Mouse (Mus musculus) CH12.LX (cell line): ENCODE measurements at regions not wholly inside any gene's neighbourhood (a gene's known extent, or its start where the extent isn't known, plus 50 kb on each side); places are given as distances from the start of the nearest gene placed in this dataset.

ENCODE experiments used
- DNase-seq: peaks from one replicate; pipeline ENCODE4 v3.0.0-alpha.2; 2013; ENCODE audit errors: extremely low read depth
- H3K27ac ChIP-seq: 2 replicates; pipeline ENCODE4 v1.5.1; 2012; ENCODE audit warnings: low read depth, mild to moderate bottlenecking, control low read depth, moderate library complexity; ENCODE audit not compliant: insufficient read depth
- H3K27me3 ChIP-seq: replicated peaks from 2 replicates; pipeline ENCODE3; 2012; ENCODE audit warnings: inconsistent platforms
- H3K36me3 ChIP-seq, 2 experiments: replicated peaks in 1 of 2; 2 replicates each; pipeline versions ENCODE3 to v1.6.1; 2012; ENCODE audit warnings: inconsistent platforms in 1 of 2, low read length in 1 of 2, mild to moderate bottlenecking in 1 of 2, mixed read lengths in 1 of 2, moderate library complexity in 1 of 2; ENCODE audit not compliant: control insufficient read depth in 1 of 2, insufficient read depth in 1 of 2
- H3K4me1 ChIP-seq, 2 experiments: 2 replicates each; pipeline ENCODE4 v1.6.1; 2012; ENCODE audit warnings: inconsistent platforms in 1 of 2, moderate library complexity in 1 of 2; ENCODE audit not compliant: insufficient read depth in 2 of 2, control insufficient read depth in 1 of 2
- H3K4me2 ChIP-seq: 2 replicates; pipeline ENCODE4 v1.6.1; 2012; ENCODE audit warnings: low read depth, mild to moderate bottlenecking, control low read depth; ENCODE audit not compliant: poor library complexity, insufficient read depth, severe bottlenecking
- H3K4me3 ChIP-seq, 3 experiments: fragments of 150-350 bp in 1 of 3; sonication (generic) in 1 of 3; replicated peaks in 1 of 3; 2 replicates each; pipeline versions ENCODE3 to v1.5.1; 2011 to 2012; ENCODE audit warnings: low read depth in 2 of 3, low read length in 2 of 3, mild to moderate bottlenecking in 2 of 3, moderate library complexity in 2 of 3, control low read depth in 1 of 3, improper control_type of control experiment in 1 of 3, inconsistent platforms in 1 of 3, mixed read lengths in 1 of 3; ENCODE audit not compliant: poor library complexity in 1 of 3
- H3K79me2 ChIP-seq: replicated peaks from 2 replicates; pipeline ENCODE4 v1.6.1; 2012; ENCODE audit warnings: mild to moderate bottlenecking, moderate library complexity; ENCODE audit not compliant: control insufficient read depth, poor library complexity, insufficient read depth, severe bottlenecking; ENCODE audit errors: extremely low read depth
- H3K9ac ChIP-seq: 2 replicates; pipeline ENCODE4 v1.6.1; 2012; ENCODE audit warnings: low read depth, mild to moderate bottlenecking, control low read depth, moderate library complexity; ENCODE audit not compliant: insufficient read depth
- H3K9me3 ChIP-seq: replicated peaks from 2 replicates; pipeline ENCODE3; 2012; ENCODE audit warnings: low read length, inconsistent platforms, mixed read lengths
- CHD1 ChIP-seq: IDR thresholded peaks from 2 replicates; pipeline ENCODE4 v1.6.1; 2012; ENCODE audit warnings: low read depth, low read length, improper control_type of control experiment, inconsistent platforms
- CTCF ChIP-seq, 2 experiments: IDR thresholded peaks in 1 of 2; conservative IDR thresholded peaks in 1 of 2; 2 replicates each; pipeline ENCODE4 v1.5.1; 2011 to 2012; ENCODE audit warnings: low read depth in 2 of 2, low read length in 2 of 2, improper control_type of control experiment in 1 of 2, inconsistent platforms in 1 of 2, mild to moderate bottlenecking in 1 of 2, moderate library complexity in 1 of 2
- ELF1 ChIP-seq: IDR thresholded peaks from 2 replicates; pipeline ENCODE4 v1.6.1; 2014; ENCODE audit warnings: low read depth, mild to moderate bottlenecking, inconsistent platforms, low read length, improper control_type of control experiment
- GABPA ChIP-seq: IDR thresholded peaks from 2 replicates; pipeline ENCODE4 v1.6.1; 2012; ENCODE audit warnings: low read depth, low read length, improper control_type of control experiment, inconsistent platforms; ENCODE audit not compliant: insufficient replicate concordance
- HCFC1 ChIP-seq: IDR thresholded peaks from 2 replicates; pipeline ENCODE4 v1.6.1; 2012; ENCODE audit warnings: low read depth, mild to moderate bottlenecking, inconsistent platforms, low read length, improper control_type of control experiment
- IRF4 ChIP-seq: IDR thresholded peaks from 2 replicates; pipeline ENCODE4 v1.6.1; 2014; ENCODE audit warnings: low read depth, mild to moderate bottlenecking, inconsistent platforms, low read length, improper control_type of control experiment
- JUND ChIP-seq: conservative IDR thresholded peaks from 2 replicates; pipeline ENCODE4 v1.6.1; 2011; ENCODE audit warnings: low read depth, low read length, improper control_type of control experiment
- KAT2A ChIP-seq: IDR thresholded peaks from 2 replicates; pipeline ENCODE4 v1.6.1; 2012; ENCODE audit warnings: low read length, improper control_type of control experiment, inconsistent platforms; ENCODE audit not compliant: insufficient replicate concordance
- MAFK ChIP-seq: IDR thresholded peaks from 2 replicates; pipeline ENCODE4 v1.6.1; 2011; ENCODE audit warnings: low read length, improper control_type of control experiment; ENCODE audit not compliant: insufficient replicate concordance
- MAZ ChIP-seq: IDR thresholded peaks from 2 replicates; pipeline ENCODE4 v1.6.1; 2012; ENCODE audit warnings: low read depth, mild to moderate bottlenecking, inconsistent platforms, low read length, improper control_type of control experiment, moderate library complexity
- MEF2A ChIP-seq: IDR thresholded peaks from 2 replicates; pipeline ENCODE4 v1.6.1; 2014; ENCODE audit warnings: low read depth, mild to moderate bottlenecking, inconsistent platforms, low read length, improper control_type of control experiment, borderline replicate concordance
- MXI1 ChIP-seq: IDR thresholded peaks from 2 replicates; pipeline ENCODE4 v1.6.1; 2011; ENCODE audit warnings: mild to moderate bottlenecking, low read depth, low read length, improper control_type of control experiment
- MYC ChIP-seq: IDR thresholded peaks from 2 replicates; pipeline ENCODE4 v1.6.1; 2011; ENCODE audit warnings: low read depth, mild to moderate bottlenecking, improper control_type of control experiment, low read length
- NELFE ChIP-seq: IDR thresholded peaks from 2 replicates; pipeline ENCODE4 v1.6.1; 2011; ENCODE audit warnings: low read depth, low read length, improper control_type of control experiment
- NRF1 ChIP-seq: IDR thresholded peaks from 2 replicates; pipeline ENCODE4 v1.6.1; 2014; ENCODE audit warnings: low read depth, mild to moderate bottlenecking, inconsistent platforms, low read length, improper control_type of control experiment, moderate library complexity
- POLR2A ChIP-seq: IDR thresholded peaks from 2 replicates; pipeline ENCODE4 v1.6.1; 2011; ENCODE audit warnings: low read depth, mild to moderate bottlenecking, improper control_type of control experiment, low read length
- RCOR1 ChIP-seq: conservative IDR thresholded peaks from 2 replicates; pipeline ENCODE4 v1.6.1; 2012; ENCODE audit warnings: low read depth, mild to moderate bottlenecking, inconsistent platforms, low read length, improper control_type of control experiment
- SMC3 ChIP-seq: IDR thresholded peaks from 2 replicates; pipeline ENCODE4 v1.6.1; 2011; ENCODE audit warnings: low read depth, low read length, improper control_type of control experiment
- TCF12 ChIP-seq: IDR thresholded peaks from 2 replicates; pipeline ENCODE4 v1.6.1; 2014; ENCODE audit warnings: low read depth, mild to moderate bottlenecking, inconsistent platforms, low read length, improper control_type of control experiment
- ZC3H11A ChIP-seq: IDR thresholded peaks from 2 replicates; pipeline ENCODE4 v1.6.1; 2012; ENCODE audit warnings: low read depth, mild to moderate bottlenecking, inconsistent platforms, low read length, improper control_type of control experiment
- ZKSCAN1 ChIP-seq: IDR thresholded peaks from 2 replicates; pipeline ENCODE4 v1.6.1; 2012; ENCODE audit warnings: low read depth, inconsistent platforms, low read length, improper control_type of control experiment, borderline replicate concordance
- ZNF384 ChIP-seq: IDR thresholded peaks from 2 replicates; pipeline ENCODE4 v1.6.1; 2012; ENCODE audit warnings: low read depth, low read length, improper control_type of control experiment, inconsistent platforms
- dilution Hi-C: fragments of 300-500 bp; cut with MboI; formaldehyde crosslinking; loops from 2 replicates; pipeline ENCODE4 v1.14.3; 2020; ENCODE audit warnings: low sequenced_read_pairs; ENCODE audit not compliant: extremely low pct_unique_long_range_greater_than_20kb, extremely low pct_ligation_motif_present
- in situ Hi-C: fragments of 300-500 bp; cut with MboI; formaldehyde crosslinking; loops from 3 replicates; pipeline ENCODE4 v1.14.3; 2019; ENCODE audit warnings: low sequenced_read_pairs, low pct_ligation_motif_present, low pct_unique_long_range_greater_than_20kb, mixed read lengths

- Histone ChIP-seq H3K27ac (no peak overlapping the region), H3K4me2 (no peak overlapping the region), H3K4me1 (peaks cover 0 to under 1% of the 10 kb centered on the region in 2 experiments; a peak in 1 of 4 replicates), H3K9me3 (no peaks in the 10 kb centered on the region), H3K36me3 (no peaks in the 10 kb centered on the region), H3K27me3 (no peaks in the 10 kb centered on the region), H3K9ac (no peak overlapping the region), H3K4me3 (no peak overlapping the region), H3K79me2 (no peaks in the 10 kb centered on the region)
- in situ Hi-C loops (no loop called here), dilution Hi-C loops (no loop called here)
- no peak for TF ChIP-seq HCFC1
- no peak for TF ChIP-seq KAT2A
- no peak for TF ChIP-seq JUND
- no peak for TF ChIP-seq NRF1
- no peak for TF ChIP-seq ZC3H11A
- TF ChIP-seq RCOR1, result no peak
- no peak for TF ChIP-seq IRF4
- no peak for TF ChIP-seq CTCF (conservative IDR thresholded peaks at IDR 0.05 in 1 of 2, IDR thresholded peaks at IDR 0.05 in 1 of 2; ENCODE audit: low read depth in 2 of 2, low read length in 2 of 2)
- TF ChIP-seq ZKSCAN1, result no peak
- no peak for TF ChIP-seq GABPA
- no peak for TF ChIP-seq TCF12
- TF ChIP-seq ELF1, result no peak
- no peak for TF ChIP-seq ZNF384
- DNase-seq, result no peak
Measured at GRCm38 (mm10) chr3:137057225-137057910, 283.5 kb upstream of the Emcn start.

DNA sequence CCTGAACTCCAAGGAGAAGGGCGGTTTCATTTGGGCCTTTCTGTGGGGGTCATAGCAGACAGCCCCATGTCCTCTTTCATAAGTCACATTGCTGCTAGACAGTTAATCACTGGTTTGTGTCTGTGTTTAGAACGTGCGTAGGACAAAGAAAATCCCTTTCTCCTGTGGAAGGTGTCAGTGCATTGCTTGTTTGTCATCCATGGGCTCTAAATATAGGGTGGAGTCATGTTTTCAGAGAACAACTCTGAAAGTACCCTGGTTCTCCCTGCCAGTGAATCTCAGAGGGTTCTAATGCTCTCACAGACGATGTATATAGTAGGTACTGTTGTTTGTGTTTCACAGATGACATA lies 283.0 kb upstream of the Emcn start:
- H3K27ac ChIP-seq, result no peak overlapping the region
- no peak for DNase-seq
- TF ChIP-seq MAZ (no peak), ZC3H11A (no peak), NELFE (no peak), MYC (no peak), ZKSCAN1 (no peak), POLR2A (no peak), MEF2A (no peak), MXI1 (no peak), JUND (no peak), MAFK (no peak), CHD1 (no peak), SMC3 (no peak), CTCF (conservative IDR thresholded peaks at IDR 0.05 in 1 of 2, IDR thresholded peaks at IDR 0.05 in 1 of 2; ENCODE audit: low read depth in 2 of 2, low read length in 2 of 2) (no peak)
- no peak overlapping the region for H3K9ac ChIP-seq
- no peak overlapping the region for H3K4me3 ChIP-seq
- no peak overlapping the region for H3K4me2 ChIP-seq
- no peaks in the 10 kb centered on the region for H3K27me3 ChIP-seq
- in situ Hi-C loops, result no loop called here
- H3K36me3 ChIP-seq, result no peaks in the 10 kb centered on the region
- H3K79me2 ChIP-seq, result no peaks in the 10 kb centered on the region
- no peaks in the 10 kb centered on the region for H3K9me3 ChIP-seq
- H3K4me1 ChIP-seq, result no peaks in the 10 kb centered on the region
- dilution Hi-C loops, result no loop called here
